Mouse (Mus musculus) thymus, postnatal 36 days (tissue): Measurements from ENCODE around the gene Olfr1107.

Experiments used
- DNase-seq, 2 experiments: peaks; one replicate each; pipeline ENCODE4 v3.0.0; 2022; ENCODE audit warnings: mixed read lengths in 2 of 2

Olfr1107 gene

DNA sequence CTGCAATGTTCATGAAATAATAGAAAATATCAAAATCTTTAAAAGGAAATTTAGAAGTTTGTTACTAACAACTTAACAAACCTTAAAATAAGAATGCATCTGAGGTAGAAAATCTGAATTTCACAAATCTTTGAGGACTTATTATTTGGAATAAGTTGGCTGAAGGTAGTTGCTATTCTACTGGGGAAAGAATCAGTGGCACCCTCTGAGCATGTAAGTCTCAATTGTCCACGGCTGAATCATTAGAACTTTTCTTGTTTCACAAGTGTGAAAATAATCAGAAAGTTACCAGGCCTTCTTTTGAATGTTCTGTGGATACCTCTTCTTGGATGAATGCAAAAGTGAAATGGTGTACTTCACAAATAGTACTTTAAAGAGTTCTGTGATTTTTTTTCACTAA, at the start of gene Olfr1107:
TSS of gene Olfr1107 (minus strand) at position 101 of the 400 bp plus-strand sequence.
- no peak for DNase-seq

DNA sequence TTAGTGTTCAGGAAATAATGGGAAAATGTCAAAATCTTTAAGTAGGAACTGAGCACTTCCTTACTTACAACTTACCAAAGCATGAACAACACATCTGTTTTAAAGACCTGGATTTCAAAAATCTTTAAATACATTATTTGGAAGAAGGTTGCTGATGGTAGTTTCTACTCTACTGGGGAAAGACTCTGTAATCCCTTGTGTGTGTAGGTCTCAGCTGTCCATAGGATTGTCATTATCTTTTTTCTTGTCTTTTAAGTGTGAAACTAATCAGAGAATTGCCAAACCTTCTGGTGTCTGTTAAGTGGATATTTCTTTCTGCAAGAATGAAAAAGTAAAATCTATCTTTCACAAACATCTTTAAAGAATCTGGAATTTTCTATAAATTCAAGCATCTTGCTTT, 38.9 kb upstream of the Olfr1107 start, which contains the start of gene Olfr259:
TSS of gene Olfr259 (minus strand) at position 101 of the 400 bp plus-strand sequence.
- DNase-seq = no peak

DNA sequence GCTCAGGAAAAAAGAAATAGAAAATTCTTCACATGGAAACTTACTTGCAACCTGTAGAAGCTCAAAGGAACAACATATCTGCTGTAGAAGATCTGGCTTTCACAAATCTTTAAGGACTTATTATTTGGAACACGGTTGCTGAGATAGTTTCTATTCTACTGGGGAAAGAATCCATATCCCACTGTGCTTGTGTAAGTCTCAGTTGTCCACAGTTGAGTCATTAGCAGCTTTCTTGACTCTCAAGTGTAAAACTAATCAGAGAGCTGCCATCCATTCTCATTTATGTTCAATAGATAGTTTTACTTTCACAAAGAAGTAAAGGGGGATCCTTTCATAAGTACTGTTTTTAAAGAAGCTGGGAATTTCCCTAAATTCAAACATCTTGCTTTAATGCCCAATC, 20.3 kb upstream of the Olfr1107 start, which contains the start of gene Olfr1109:
TSS of gene Olfr1109 (minus strand) at position 101 of the 400 bp plus-strand sequence.
- no peak for DNase-seq

DNA sequence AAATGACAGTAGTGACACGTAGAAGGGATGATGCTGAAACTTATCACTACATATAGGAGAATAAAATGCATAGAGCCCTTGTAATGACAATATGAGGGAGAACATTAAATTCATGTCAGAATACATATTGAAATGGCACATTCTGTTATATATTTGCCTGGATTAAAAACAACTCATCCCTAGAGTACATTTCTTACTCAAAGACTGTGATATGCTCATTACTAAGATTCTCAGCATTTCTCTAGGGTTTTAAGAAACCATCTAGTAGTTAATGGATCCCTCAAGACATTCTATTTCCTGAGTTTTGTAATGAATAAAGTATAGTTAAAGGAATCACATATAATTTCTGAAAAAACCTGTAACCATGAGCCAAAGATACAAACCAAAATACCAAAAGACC, 23.4 kb downstream of the Olfr1107 start, which contains the start of gene Olfr1106:
TSS of gene Olfr1106 (minus strand) at position 101 of the 400 bp plus-strand sequence.
- DNase-seq = no peak

DNA sequence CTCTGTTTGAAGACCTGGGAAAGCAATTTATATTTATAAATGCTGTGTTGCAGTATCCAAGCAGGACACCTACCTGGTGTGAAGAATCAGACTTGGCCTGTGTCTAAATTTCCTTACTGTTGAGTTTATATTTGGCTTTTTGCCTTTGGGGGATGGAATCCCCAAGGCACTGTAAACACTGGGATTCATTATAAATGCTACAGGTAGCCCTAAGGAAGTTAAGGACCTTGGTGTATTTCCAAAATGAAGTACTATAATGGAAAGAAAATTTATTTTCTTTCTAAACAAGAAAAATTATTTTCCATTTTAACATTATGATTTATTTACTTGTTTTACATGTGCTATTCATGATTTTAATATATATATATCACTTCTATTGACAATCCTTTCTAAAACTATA, 39.2 kb downstream of the Olfr1107 start, which contains the start of gene Olfr1105:
TSS of gene Olfr1105 (minus strand) at position 101 of the 400 bp plus-strand sequence.
- DNase-seq = no peak

DNA sequence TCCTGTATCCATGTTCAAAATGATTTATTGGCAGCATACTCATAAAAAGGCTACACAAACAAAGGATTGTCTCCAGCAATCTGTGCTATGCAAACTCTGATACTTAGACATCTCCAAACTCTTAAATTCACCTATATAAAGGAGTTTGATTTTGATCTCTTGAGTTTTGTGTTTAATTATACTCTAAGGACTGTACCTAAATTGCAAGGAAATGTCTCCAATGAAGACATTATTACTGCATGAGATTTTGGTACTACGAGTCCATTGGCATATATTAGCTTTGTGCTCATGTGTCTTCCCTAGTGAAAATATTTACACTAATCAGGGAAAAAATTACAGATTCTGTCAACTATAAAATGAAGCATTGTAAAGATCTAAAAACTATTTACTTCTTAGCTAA, 48.6 kb downstream of the Olfr1107 start, which contains the start of gene Olfr1104:
TSS of gene Olfr1104 (minus strand) at position 101 of the 400 bp plus-strand sequence.
- DNase-seq = no peak
